In genomic region chr5:77372778-77373177, GRCm38 (mm10) we compare ENCODE assay signal across 10 mouse cellular contexts. TPM values are rescaled to one million over a fixed set of nuclear protein-coding genes. Genes with fewer than 3 reads are reported as not detected.
DNase-seq lines count a peak whose midpoint lies in the region; ATAC-seq and TF ChIP-seq lines count a peak whose summit lies in the region.
"Had no signal": no experiment of that assay in that cellular context is flagged by ENCODE, and none has a peak within 500 bp of the region (broad histone marks: within the 10 kb centered on the region; RNA-seq: fewer than 3 reads in every experiment).

No protein-coding gene starts in this region.

- DNase-seq in liver, result peak; percentile 36
- no peak for DNase-seq in liver, embryonic 11.5 days (ENCODE audit: low spot score)
- DNase-seq in R1 (ENCODE audit: low read depth, low spot score), result peak; percentile 91
- no peak for DNase-seq in cerebellum, adult 9-10 months
- DNase-seq in forebrain, embryonic 14.5 days (ENCODE audit: low spot score), result no peak
- no peak for DNase-seq in midbrain, embryonic 11.5 days (ENCODE audit: low spot score, missing footprints)

- H3K4me3 ChIP-seq in liver, embryonic 11.5 days (ENCODE audit: low read depth, low read length), result no peak overlapping the region
- H3K4me3 ChIP-seq in intestine, embryonic 16.5 days (ENCODE audit: low read length), result no peak overlapping the region
- peak overlapping the region; percentile 40 for H3K4me3 ChIP-seq in testis, adult 2 months (ENCODE audit: control insufficient read depth, low read depth, low read length)
- no peak overlapping the region for H3K4me3 ChIP-seq in forebrain, embryonic 14.5 days (ENCODE audit: low read depth, low read length)
- H3K4me3 ChIP-seq in midbrain, embryonic 11.5 days (ENCODE audit: low read depth, low read length), result no peak overlapping the region
- H3K4me3 ChIP-seq: embryonic facial prominence, embryonic 15.5 days; limb, embryonic 13.5 days had no signal

- H3K27me3 ChIP-seq in liver, embryonic 11.5 days (replicated peaks; ENCODE audit: control insufficient read depth, insufficient read depth, low read length), result no peaks in the 10 kb centered on the region
- H3K27me3 ChIP-seq in intestine, embryonic 16.5 days (replicated peaks; ENCODE audit: control insufficient read depth, insufficient read depth, low read length), result no peaks in the 10 kb centered on the region
- H3K27me3 ChIP-seq in testis, adult 2 months (ENCODE audit: control insufficient read depth, insufficient read depth, low read length), result no peaks in the 10 kb centered on the region
- H3K27me3 ChIP-seq in forebrain, embryonic 14.5 days (replicated peaks; ENCODE audit: control insufficient read depth, insufficient read depth, low read length), result no peaks in the 10 kb centered on the region
- no peaks in the 10 kb centered on the region for H3K27me3 ChIP-seq in midbrain, embryonic 11.5 days (ENCODE audit: control insufficient read depth, insufficient read depth, low read length)
- H3K27me3 ChIP-seq: embryonic facial prominence, embryonic 15.5 days; limb, embryonic 13.5 days had no signal

- 50% methylated on average over 6 of the region's 6 CpGs for WGBS in liver, embryonic 11.5 days
- 65% methylated on average over 6 of the region's 6 CpGs for WGBS in intestine, embryonic 16.5 days
- 66% methylated on average over 6 of the region's 6 CpGs for WGBS in forebrain, embryonic 14.5 days
- WGBS in midbrain, embryonic 11.5 days, result 74% methylated on average over 6 of the region's 6 CpGs

- H3K36me3 ChIP-seq in liver, embryonic 11.5 days (ENCODE audit: control insufficient read depth, insufficient read depth, low read length), result no peaks in the 10 kb centered on the region
- no peaks in the 10 kb centered on the region for H3K36me3 ChIP-seq in intestine, embryonic 16.5 days (ENCODE audit: control insufficient read depth, insufficient read depth, low read length)
- no peaks in the 10 kb centered on the region for H3K36me3 ChIP-seq in testis, adult 2 months (ENCODE audit: control insufficient read depth, insufficient read depth, low read length)
- no peaks in the 10 kb centered on the region for H3K36me3 ChIP-seq in forebrain, embryonic 14.5 days (ENCODE audit: control insufficient read depth, insufficient read depth, low read length)
- no peaks in the 10 kb centered on the region for H3K36me3 ChIP-seq in midbrain, embryonic 11.5 days (ENCODE audit: control insufficient read depth, insufficient read depth, low read length)
- H3K36me3 ChIP-seq: embryonic facial prominence, embryonic 15.5 days; limb, embryonic 13.5 days had no signal

- no peak overlapping the region for H3K4me2 ChIP-seq in liver, embryonic 11.5 days
- H3K4me2 ChIP-seq in intestine, embryonic 16.5 days (ENCODE audit: low read depth, low read length), result no peak overlapping the region
- H3K4me2 ChIP-seq in forebrain, embryonic 14.5 days (ENCODE audit: low read length), result no peak overlapping the region
- H3K4me2 ChIP-seq in midbrain, embryonic 11.5 days, result no peak overlapping the region
- H3K4me2 ChIP-seq: embryonic facial prominence, embryonic 15.5 days; limb, embryonic 13.5 days had no signal

- no peak overlapping the region for H3K27ac ChIP-seq in liver, embryonic 11.5 days (ENCODE audit: low read depth, low read length)
- no peak overlapping the region for H3K27ac ChIP-seq in intestine, embryonic 16.5 days (ENCODE audit: low read length)
- peak overlapping the region; percentile 56; the same call in 1 of the 2 replicates for H3K27ac ChIP-seq in testis, adult 2 months (ENCODE audit: control insufficient read depth, insufficient read depth, low read depth, low read length)
- H3K27ac ChIP-seq in forebrain, embryonic 14.5 days (ENCODE audit: low read depth, low read length), result no peak overlapping the region
- no peak overlapping the region for H3K27ac ChIP-seq in midbrain, embryonic 11.5 days (ENCODE audit: low read depth, low read length)
- H3K27ac ChIP-seq: embryonic facial prominence, embryonic 15.5 days; limb, embryonic 13.5 days had no signal

- H3K9me3 ChIP-seq in liver, embryonic 11.5 days (ENCODE audit: control insufficient read depth, low read length), result no peaks in the 10 kb centered on the region
- H3K9me3 ChIP-seq in intestine, embryonic 16.5 days (ENCODE audit: control insufficient read depth, low read length), result no peaks in the 10 kb centered on the region
- H3K9me3 ChIP-seq in forebrain, embryonic 14.5 days (replicated peaks; ENCODE audit: control insufficient read depth, low read length), result no peaks in the 10 kb centered on the region
- H3K9me3 ChIP-seq in midbrain, embryonic 11.5 days (ENCODE audit: control insufficient read depth, low read length), result no peaks in the 10 kb centered on the region
- H3K9me3 ChIP-seq: embryonic facial prominence, embryonic 15.5 days; limb, embryonic 13.5 days had no signal

- peaks cover 4% of the 10 kb centered on the region for H3K4me1 ChIP-seq in liver, embryonic 11.5 days (replicated peaks; ENCODE audit: control insufficient read depth, insufficient read depth, low read length)
- peaks cover 11% of the 10 kb centered on the region for H3K4me1 ChIP-seq in intestine, embryonic 16.5 days (ENCODE audit: control insufficient read depth, insufficient read depth, low read length)
- H3K4me1 ChIP-seq in testis, adult 2 months (ENCODE audit: control insufficient read depth, insufficient read depth, low read length), result peaks cover 14% of the 10 kb centered on the region
- no peaks in the 10 kb centered on the region for H3K4me1 ChIP-seq in forebrain, embryonic 14.5 days (ENCODE audit: control insufficient read depth, insufficient read depth, low read length)
- H3K4me1 ChIP-seq in midbrain, embryonic 11.5 days (ENCODE audit: control insufficient read depth, insufficient read depth, low read length), result no peaks in the 10 kb centered on the region

- TF ChIP-seq POLR2A in testis, adult 2 months (IDR thresholded peaks at IDR 0.05; ENCODE audit: control insufficient read depth, low read depth, low read length), result no peak

- no peak for ATAC-seq in liver, embryonic 11.5 days (replicated peaks; ENCODE audit: low FRiP score)
- 0 out of 2 replicates have a peak, but pooled peaks have one; percentile 26 for ATAC-seq in intestine, embryonic 16.5 days
- ATAC-seq in forebrain, embryonic 14.5 days, result no peak
- no peak for ATAC-seq in midbrain, embryonic 11.5 days (ENCODE audit: low FRiP score)

- H3K9ac ChIP-seq in liver, embryonic 11.5 days (ENCODE audit: low read depth, low read length), result no peak overlapping the region
- H3K9ac ChIP-seq in intestine, embryonic 16.5 days (ENCODE audit: low read depth, low read length), result no peak overlapping the region
- H3K9ac ChIP-seq in forebrain, embryonic 14.5 days (ENCODE audit: low read length), result no peak overlapping the region
- no peak overlapping the region for H3K9ac ChIP-seq in midbrain, embryonic 11.5 days (ENCODE audit: low read length)
- H3K9ac ChIP-seq: embryonic facial prominence, embryonic 15.5 days; limb, embryonic 13.5 days had no signal

- TF ChIP-seq CTCF in testis, adult 2 months (IDR thresholded peaks at IDR 0.05; ENCODE audit: control insufficient read depth, insufficient read depth, insufficient replicate concordance, low read depth, low read length), result no peak

RNA-seq across cellular contexts. Expression of gene Igfbp7, which starts 35.1 kb away (rescaled TPM):
- polyA plus RNA-seq in liver, embryonic 11.5 days (2014; fragmentation: Nextera tagmentation; extraction: Ambion mirVana), result 8.2 and 8.6 TPM in 2 replicates
- 85.2 and 109 TPM in 2 replicates for polyA plus RNA-seq in intestine, embryonic 16.5 days (2015; fragmentation: Nextera tagmentation; extraction: Ambion mirVana)
- polyA plus RNA-seq in testis, adult 2 months (2012; rRNA removed), result 94.8 and 143 TPM in 2 replicates
- 61.9 and 68.1 TPM in 2 replicates for polyA plus RNA-seq in forebrain, embryonic 14.5 days (2014; fragmentation: Nextera tagmentation; extraction: Ambion mirVana)
- 25.1 and 26.8 TPM in 2 replicates for polyA plus RNA-seq in midbrain, embryonic 11.5 days (2014; fragmentation: Nextera tagmentation; extraction: Ambion mirVana)

Comparison
In these comparisons a context has a peak if more than half of its experiments do, and no peak if none do; other contexts are left out.
1. DNase-seq: peak in liver (single experiment) and R1 (single experiment); none in liver, embryonic 11.5 days (single experiment), cerebellum, adult 9-10 months (single experiment), forebrain, embryonic 14.5 days (single experiment) and midbrain, embryonic 11.5 days (single experiment).